Mouse (Mus musculus): ENCODE data around the gene 1700001C19Rik. TPM values are rescaled to one million over a fixed set of nuclear protein-coding genes. Genes with fewer than 3 reads are reported as not detected.
"Not testable (repeated sequence)": the region's sequence is repeated elsewhere in the genome, so short reads cannot be mapped to it uniquely, and the experiment has no call there.

Gene 1700001C19Rik
- polyA plus RNA-seq, 1 experiment from 2014 or later: 0.24 TPM

GRCm38 (mm10) chr17:47438611-47439010, 1.4 kb upstream of the 1700001C19Rik start:
- Histone ChIP-seq H3K4me1 (replicated peaks; ENCODE audit: control insufficient read depth, insufficient read depth, low read length) (peaks cover 26% of the 10 kb centered on the region), H3K4me3 (ENCODE audit: low read depth, low read length) (no peak overlapping the region), H3K9ac (ENCODE audit: low read length) (no peak overlapping the region), H3K27ac (ENCODE audit: low read depth) (peak overlapping the region; percentile 51; the same call in 1 of the 2 replicates), H3K4me2 (ENCODE audit: low read length) (peak overlapping the region; percentile 70), H3K36me3 (ENCODE audit: control insufficient read depth, insufficient read depth, low read length) (no peaks in the 10 kb centered on the region), H3K9me3 (ENCODE audit: control insufficient read depth, low read length) (no peaks in the 10 kb centered on the region), H3K27me3 (replicated peaks; ENCODE audit: control insufficient read depth, insufficient read depth, low read length) (peaks cover 21% of the 10 kb centered on the region)
- ATAC-seq (replicated peaks; ENCODE audit: low FRiP score, low TSS enrichment, low read depth) (no peak), DNase-seq (ENCODE audit: low spot score) (no peak)
- WGBS: 51% methylated on average over 6 of the region's 6 CpGs

DNA sequence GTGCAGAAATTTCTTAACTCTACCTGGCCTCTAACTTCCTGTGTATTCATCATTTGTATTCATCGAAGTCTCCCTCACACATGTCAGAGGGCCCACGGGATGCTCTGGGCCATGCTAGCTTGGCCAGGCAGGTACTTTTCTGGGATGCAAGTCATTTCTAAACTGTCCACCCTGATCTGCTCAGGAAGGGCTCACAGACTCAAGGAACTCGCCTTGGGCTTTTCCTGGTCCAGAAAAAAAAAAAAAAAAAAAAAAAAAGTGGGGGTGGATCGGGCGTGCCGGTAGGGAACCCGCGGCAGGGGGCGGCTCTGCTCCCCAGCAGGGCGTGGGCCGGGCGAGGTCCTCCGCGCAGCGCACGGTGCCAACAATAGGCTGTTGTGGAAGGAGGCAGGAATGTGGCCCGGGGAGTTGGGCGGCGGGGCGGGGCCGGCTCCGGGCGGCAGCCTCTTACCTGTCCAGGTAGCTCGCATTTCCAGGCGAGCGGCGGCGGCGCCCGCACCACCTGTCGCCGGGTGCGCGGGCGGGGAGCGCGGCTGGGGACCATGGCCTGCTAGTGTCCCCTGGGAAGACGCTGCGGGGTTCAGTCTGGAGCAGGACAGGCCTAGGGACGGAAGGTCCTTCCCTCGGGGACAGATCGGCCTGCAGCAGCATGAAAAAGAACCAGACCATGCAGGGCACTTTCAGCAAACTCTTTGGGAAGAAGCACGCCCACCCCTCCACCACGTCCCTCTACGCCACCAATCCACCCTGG, 845 bp downstream of the 1700001C19Rik start, which contains the start of gene AI661453:
TSS of gene AI661453 (plus strand) at position 460 of the 751 bp plus-strand sequence.
- H3K9ac ChIP-seq (ENCODE audit: low read length): peak within 1 kb of the TSS; percentile 55
- H3K4me3 ChIP-seq (ENCODE audit: low read depth, low read length): peak within 1 kb of the TSS; percentile 46
- H3K27ac ChIP-seq (ENCODE audit: low read depth): peak within 1 kb of the TSS; percentile 23; the same call in 1 of the 2 replicates
- peak within 1 kb of the TSS; percentile 70 for H3K4me2 ChIP-seq (ENCODE audit: low read length)
- H3K9me3 ChIP-seq (ENCODE audit: control insufficient read depth, low read length): no peaks in the 10 kb centered on the region
- ATAC-seq (replicated peaks; ENCODE audit: low FRiP score, low TSS enrichment, low read depth) (peak; percentile 85), DNase-seq (ENCODE audit: low spot score) (peak; percentile 82)
- WGBS: 1% methylated on average over 38 of the region's 45 CpGs
- H3K4me1 ChIP-seq (replicated peaks; ENCODE audit: control insufficient read depth, insufficient read depth, low read length): peaks cover 21% of the 10 kb centered on the region
- no peaks in the 10 kb centered on the region for H3K36me3 ChIP-seq (ENCODE audit: control insufficient read depth, insufficient read depth, low read length)
- peaks cover 21% of the 10 kb centered on the region for H3K27me3 ChIP-seq (replicated peaks; ENCODE audit: control insufficient read depth, insufficient read depth, low read length)

DNA sequence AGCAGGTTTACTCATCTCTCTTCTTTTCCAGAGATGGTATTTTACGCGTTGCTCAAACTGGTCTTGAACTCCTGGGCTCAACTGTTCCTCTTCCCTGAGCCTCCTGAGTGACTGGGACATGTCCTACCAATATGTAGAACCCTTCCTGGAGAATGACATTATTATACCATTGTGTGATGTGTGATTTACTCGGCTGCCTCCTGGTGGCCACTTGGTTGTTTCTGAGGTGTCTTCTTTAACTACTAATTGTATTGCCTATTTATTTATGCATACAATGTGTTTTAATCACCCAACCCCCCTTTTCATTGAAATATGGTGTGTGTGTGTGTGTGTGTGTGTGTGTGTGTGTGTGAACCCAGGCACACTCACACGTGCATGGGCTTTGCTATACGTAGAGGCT, 6.4 kb downstream of the 1700001C19Rik start:
- Histone ChIP-seq H3K4me2 (ENCODE audit: low read length) (no peak overlapping the region), H3K4me1 (replicated peaks; ENCODE audit: control insufficient read depth, insufficient read depth, low read length) (peaks cover 4% of the 10 kb centered on the region; the same call in 1 of the 2 replicates), H3K4me3 (ENCODE audit: low read depth, low read length) (no peak overlapping the region), H3K27me3 (replicated peaks; ENCODE audit: control insufficient read depth, insufficient read depth, low read length) (no peaks in the 10 kb centered on the region), H3K9me3 (ENCODE audit: control insufficient read depth, low read length) (no peaks in the 10 kb centered on the region), H3K27ac (ENCODE audit: low read depth) (no peak overlapping the region), H3K9ac (ENCODE audit: low read length) (no peak overlapping the region), H3K36me3 (ENCODE audit: control insufficient read depth, insufficient read depth, low read length) (no peaks in the 10 kb centered on the region)
- WGBS: 71% methylated on average over 5 of the region's 5 CpGs
- ATAC-seq (replicated peaks; ENCODE audit: low FRiP score, low TSS enrichment, low read depth) (no peak), DNase-seq (ENCODE audit: low spot score) (no peak)

DNA sequence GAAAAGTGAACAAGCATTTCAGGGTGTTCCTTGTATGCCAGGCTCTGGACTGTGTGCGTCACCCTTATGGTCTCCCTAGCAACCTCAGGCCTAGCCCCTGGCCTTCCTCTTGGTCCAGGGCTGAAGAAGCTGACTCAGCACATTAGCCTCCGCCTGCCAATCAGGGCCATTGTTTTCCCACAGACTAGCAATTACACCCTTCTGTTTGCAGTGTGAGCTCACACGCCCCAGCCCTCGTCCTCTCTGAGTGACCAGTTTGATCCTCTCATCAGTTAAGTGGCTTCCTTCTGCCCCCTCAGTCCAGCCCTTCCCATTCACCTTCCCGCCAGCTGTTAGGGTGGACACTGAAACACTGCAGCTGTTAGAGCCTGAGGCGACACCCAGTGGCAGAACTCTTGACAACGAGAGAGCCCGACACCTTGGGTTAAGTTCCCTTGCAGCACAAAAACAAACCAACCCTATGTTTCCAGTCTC, 8.3 kb downstream of the 1700001C19Rik start:
- Histone ChIP-seq H3K9ac (ENCODE audit: low read length) (no peak overlapping the region), H3K4me1 (replicated peaks; ENCODE audit: control insufficient read depth, insufficient read depth, low read length) (peaks cover 4% of the 10 kb centered on the region; the same call in 1 of the 2 replicates), H3K4me3 (ENCODE audit: low read depth, low read length) (no peak overlapping the region), H3K36me3 (ENCODE audit: control insufficient read depth, insufficient read depth, low read length) (no peaks in the 10 kb centered on the region), H3K27me3 (replicated peaks; ENCODE audit: control insufficient read depth, insufficient read depth, low read length) (no peaks in the 10 kb centered on the region), H3K9me3 (ENCODE audit: control insufficient read depth, low read length) (no peaks in the 10 kb centered on the region), H3K27ac (ENCODE audit: low read depth) (no peak overlapping the region), H3K4me2 (ENCODE audit: low read length) (0 out of 2 replicates have a peak overlapping the region, but pooled peaks have one; percentile 11)
- WGBS: 12% methylated on average over 8 of the region's 8 CpGs
- DNase-seq (ENCODE audit: low spot score) (peak; percentile 77), ATAC-seq (replicated peaks; ENCODE audit: low FRiP score, low TSS enrichment, low read depth) (peak; percentile 61)

DNA sequence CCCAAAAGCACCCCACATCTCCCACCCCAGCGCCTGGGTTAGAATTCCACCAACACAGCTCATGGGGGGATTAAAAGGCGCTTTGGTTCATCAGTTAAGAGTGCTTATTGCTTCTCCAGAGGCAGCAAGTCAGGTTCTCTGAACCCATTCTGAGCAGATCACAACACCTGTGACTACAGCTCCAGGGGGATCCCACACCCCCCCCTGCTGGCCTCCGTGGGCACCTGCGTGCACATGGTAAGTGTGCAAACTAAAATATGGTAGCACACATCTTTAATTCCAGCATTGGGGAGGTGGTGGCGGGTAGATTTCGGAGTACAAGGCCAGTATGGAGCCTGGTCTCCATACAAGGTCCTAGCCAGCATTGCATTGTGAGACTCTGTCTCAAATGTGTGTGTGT, 9.9 kb downstream of the 1700001C19Rik start:
- no peaks in the 10 kb centered on the region for H3K27me3 ChIP-seq (replicated peaks; ENCODE audit: control insufficient read depth, insufficient read depth, low read length)
- no peak overlapping the region for H3K4me2 ChIP-seq (ENCODE audit: low read length)
- ATAC-seq (replicated peaks; ENCODE audit: low FRiP score, low TSS enrichment, low read depth) (no peak), DNase-seq (ENCODE audit: low spot score) (no peak)
- H3K27ac ChIP-seq (ENCODE audit: low read depth): no peak overlapping the region
- no peaks in the 10 kb centered on the region for H3K36me3 ChIP-seq (ENCODE audit: control insufficient read depth, insufficient read depth, low read length)
- no peak overlapping the region for H3K4me3 ChIP-seq (ENCODE audit: low read depth, low read length)
- 70% methylated on average over 6 of the region's 6 CpGs for WGBS
- H3K9me3 ChIP-seq (ENCODE audit: control insufficient read depth, low read length): no peaks in the 10 kb centered on the region
- no peak overlapping the region for H3K9ac ChIP-seq (ENCODE audit: low read length)
- H3K4me1 ChIP-seq (replicated peaks; ENCODE audit: control insufficient read depth, insufficient read depth, low read length): peaks cover 4% of the 10 kb centered on the region; the same call in 1 of the 2 replicates

DNA sequence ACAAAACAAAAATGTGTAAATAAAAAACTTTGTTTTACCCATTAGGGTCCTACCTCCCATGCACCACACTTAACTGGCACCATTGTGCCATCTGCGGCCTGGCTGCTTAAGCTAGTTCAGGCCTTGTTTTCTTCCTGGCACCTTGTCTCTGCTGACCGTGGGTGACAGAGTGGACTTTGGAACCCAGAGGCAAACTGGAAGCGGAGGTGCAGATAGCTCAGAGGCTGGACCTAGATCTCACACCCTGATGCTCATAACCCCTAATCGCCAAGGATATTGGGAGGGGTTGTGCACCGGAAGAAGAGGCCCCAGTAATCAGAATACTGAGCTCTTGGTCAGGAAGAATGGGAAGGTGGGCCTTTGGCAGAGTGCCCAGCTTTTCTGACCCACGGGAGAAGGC, 13.0 kb downstream of the 1700001C19Rik start:
- H3K36me3 ChIP-seq (ENCODE audit: control insufficient read depth, insufficient read depth, low read length): no peaks in the 10 kb centered on the region
- no peak overlapping the region for H3K9ac ChIP-seq (ENCODE audit: low read length)
- no peaks in the 10 kb centered on the region for H3K9me3 ChIP-seq (ENCODE audit: control insufficient read depth, low read length)
- no peak overlapping the region for H3K4me3 ChIP-seq (ENCODE audit: low read depth, low read length)
- H3K27me3 ChIP-seq (replicated peaks; ENCODE audit: control insufficient read depth, insufficient read depth, low read length): no peaks in the 10 kb centered on the region
- H3K27ac ChIP-seq (ENCODE audit: low read depth): no peak overlapping the region
- H3K4me1 ChIP-seq (replicated peaks; ENCODE audit: control insufficient read depth, insufficient read depth, low read length): peaks cover 4% of the 10 kb centered on the region; the same call in 1 of the 2 replicates
- WGBS: 55% methylated on average over 6 of the region's 6 CpGs
- no peak overlapping the region for H3K4me2 ChIP-seq (ENCODE audit: low read length)
- no peak for DNase-seq (ENCODE audit: low spot score)
- no peak for ATAC-seq (replicated peaks; ENCODE audit: low FRiP score, low TSS enrichment, low read depth)

DNA sequence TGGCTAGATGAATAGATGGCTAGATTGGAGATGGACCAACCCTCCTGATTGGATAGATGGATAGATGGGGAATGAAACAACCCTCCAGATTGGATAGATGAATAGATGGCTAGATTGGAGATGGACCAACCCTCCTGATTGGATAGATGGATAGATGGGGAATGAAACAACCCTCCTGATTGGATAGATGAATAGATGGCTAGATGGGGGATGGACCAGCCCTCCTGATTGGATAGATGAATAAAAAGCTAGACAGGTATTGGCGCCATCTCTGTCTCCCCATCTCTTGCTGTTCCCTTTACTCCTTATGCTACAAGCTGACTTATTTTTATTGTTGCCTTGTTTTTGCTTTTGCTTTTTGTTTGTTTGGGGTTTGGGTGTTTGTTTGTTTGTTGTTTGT, 14.6 kb downstream of the 1700001C19Rik start:
- H3K27ac ChIP-seq (ENCODE audit: low read depth); H3K4me1 ChIP-seq (replicated peaks; ENCODE audit: control insufficient read depth, insufficient read depth, low read length); H3K27me3 ChIP-seq (replicated peaks; ENCODE audit: control insufficient read depth, insufficient read depth, low read length); H3K9me3 ChIP-seq (ENCODE audit: control insufficient read depth, low read length); DNase-seq (ENCODE audit: low spot score); H3K4me3 ChIP-seq (ENCODE audit: low read depth, low read length); H3K36me3 ChIP-seq (ENCODE audit: control insufficient read depth, insufficient read depth, low read length); H3K9ac ChIP-seq (ENCODE audit: low read length); ATAC-seq (replicated peaks; ENCODE audit: low FRiP score, low TSS enrichment, low read depth); H3K4me2 ChIP-seq (ENCODE audit: low read length): not testable (repeated sequence)
- WGBS: 100% methylated on average over 1 of the region's 1 CpGs

DNA sequence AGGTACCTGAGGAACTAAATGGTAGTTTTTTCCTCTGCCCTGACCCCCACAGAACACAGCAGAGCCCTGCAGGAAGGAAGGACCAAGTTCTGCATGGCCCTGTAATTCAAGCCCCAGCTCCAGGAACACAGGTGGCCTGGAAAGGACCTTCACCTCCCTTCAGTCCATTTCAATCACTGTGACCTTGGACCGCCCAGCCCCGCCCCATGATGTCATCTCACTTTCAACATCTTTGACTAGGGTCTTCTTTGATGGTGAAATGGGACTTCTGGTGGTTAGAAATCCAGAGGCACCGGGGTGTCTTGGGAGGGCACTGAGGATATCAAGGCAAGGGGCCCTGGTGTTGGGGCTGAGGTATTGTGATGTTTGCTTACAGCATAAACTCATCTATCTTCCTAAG, 15.6 kb downstream of the 1700001C19Rik start:
- 78% methylated on average over 3 of the region's 3 CpGs for WGBS
- Histone ChIP-seq H3K27me3 (replicated peaks; ENCODE audit: control insufficient read depth, insufficient read depth, low read length) (no peaks in the 10 kb centered on the region), H3K4me2 (ENCODE audit: low read length) (no peak overlapping the region), H3K4me3 (ENCODE audit: low read depth, low read length) (no peak overlapping the region), H3K9me3 (ENCODE audit: control insufficient read depth, low read length) (no peaks in the 10 kb centered on the region), H3K27ac (ENCODE audit: low read depth) (no peak overlapping the region), H3K4me1 (replicated peaks; ENCODE audit: control insufficient read depth, insufficient read depth, low read length) (no peaks in the 10 kb centered on the region), H3K9ac (ENCODE audit: low read length) (no peak overlapping the region), H3K36me3 (ENCODE audit: control insufficient read depth, insufficient read depth, low read length) (no peaks in the 10 kb centered on the region)
- ATAC-seq (replicated peaks; ENCODE audit: low FRiP score, low TSS enrichment, low read depth): no peak
- DNase-seq (ENCODE audit: low spot score): no peak
